Mouse (Mus musculus) MEL (cell line): ENCODE measurements around the gene Lgr5. TPM values are rescaled to one million over a fixed set of nuclear protein-coding genes. Genes with fewer than 3 reads are reported as not detected.

Source experiments
- DNase-seq: peaks from one replicate; pipeline ENCODE4 v3.0.0; 2011; ENCODE audit warnings: low read depth, low spot score
- H3K27ac ChIP-seq: 2 replicates; pipeline ENCODE4 v1.5.1; 2012; ENCODE audit warnings: low read depth, mild to moderate bottlenecking, control low read depth, low read length, moderate library complexity; ENCODE audit not compliant: control insufficient read depth
- H3K27me3 ChIP-seq, 2 experiments: fragments of 150-350 bp in 1 of 2; sonication (generic) in 1 of 2; 2 replicates each; pipeline ENCODE4 v1.6.1; 2012; ENCODE audit warnings: low read length in 2 of 2, mild to moderate bottlenecking in 2 of 2, improper control_type of control experiment in 1 of 2, moderate library complexity in 1 of 2; ENCODE audit not compliant: insufficient read depth in 2 of 2, control insufficient read depth in 1 of 2
- H3K36me3 ChIP-seq, 2 experiments: 2 replicates each; pipeline ENCODE4 v1.6.1; 2012 to 2014; ENCODE audit warnings: low read length in 2 of 2, improper control_type of control experiment in 1 of 2, inconsistent platforms in 1 of 2, mild to moderate bottlenecking in 1 of 2; ENCODE audit not compliant: insufficient read depth in 2 of 2, control insufficient read depth in 1 of 2
- H3K4me1 ChIP-seq, 2 experiments: fragments of 150-350 bp in 1 of 2; sonication (generic) in 1 of 2; 2 replicates each; pipeline ENCODE4 v1.6.1; 2012; ENCODE audit warnings: low read length in 2 of 2, improper control_type of control experiment in 1 of 2, mild to moderate bottlenecking in 1 of 2; ENCODE audit not compliant: insufficient read depth in 2 of 2, control insufficient read depth in 1 of 2
- H3K4me3 ChIP-seq, 2 experiments: fragments of 150-350 bp in 1 of 2; sonication (generic) in 1 of 2; 2 replicates each; pipeline ENCODE4 v1.5.1; 2012; ENCODE audit warnings: low read depth in 2 of 2, low read length in 2 of 2, mild to moderate bottlenecking in 2 of 2, moderate library complexity in 2 of 2, control low read depth in 1 of 2, improper control_type of control experiment in 1 of 2; ENCODE audit not compliant: control insufficient read depth in 1 of 2, insufficient read depth in 1 of 2
- H3K79me2 ChIP-seq: 2 replicates; pipeline ENCODE4 v1.6.1; 2012; ENCODE audit warnings: mild to moderate bottlenecking, low read length, moderate library complexity; ENCODE audit not compliant: control insufficient read depth, poor library complexity, insufficient read depth
- H3K9ac ChIP-seq: 2 replicates; pipeline ENCODE4 v1.6.1; 2012; ENCODE audit warnings: low read depth, mild to moderate bottlenecking, control low read depth, low read length, moderate library complexity; ENCODE audit not compliant: control insufficient read depth, poor library complexity, severe bottlenecking
- H3K9me3 ChIP-seq: fragments of 150-350 bp; sonication (generic); replicated peaks from 2 replicates; pipeline ENCODE4 v1.6.1; 2012; ENCODE audit warnings: mild to moderate bottlenecking, low read length, improper control_type of control experiment, moderate library complexity; ENCODE audit not compliant: insufficient read depth
- BHLHE40 ChIP-seq: IDR thresholded peaks from 2 replicates; pipeline ENCODE4 v1.6.1; 2012; ENCODE audit warnings: low read depth, mild to moderate bottlenecking, inconsistent platforms, low read length, improper control_type of control experiment, borderline replicate concordance
- CHD1 ChIP-seq: IDR thresholded peaks from 2 replicates; pipeline ENCODE4 v1.6.1; 2012; ENCODE audit warnings: low read depth, mild to moderate bottlenecking, inconsistent platforms, low read length, improper control_type of control experiment
- JUND ChIP-seq: IDR thresholded peaks from 2 replicates; pipeline ENCODE4 v1.6.1; 2011; ENCODE audit warnings: low read depth, mild to moderate bottlenecking, improper control_type of control experiment, low read length
- MAX ChIP-seq: IDR thresholded peaks from 2 replicates; pipeline ENCODE4 v1.6.1; 2011; ENCODE audit warnings: low read length, improper control_type of control experiment
- MXI1 ChIP-seq: IDR thresholded peaks from 2 replicates; pipeline ENCODE4 v1.6.1; 2011; ENCODE audit warnings: mild to moderate bottlenecking, low read depth, low read length, improper control_type of control experiment
- MYB ChIP-seq: IDR thresholded peaks from 2 replicates; pipeline ENCODE4 v1.6.1; 2011; ENCODE audit warnings: mild to moderate bottlenecking, low read depth, low read length, improper control_type of control experiment
- MYC ChIP-seq: IDR thresholded peaks from 2 replicates; pipeline ENCODE4 v1.6.1; 2011; ENCODE audit warnings: low read depth, mild to moderate bottlenecking, low read length, improper control_type of control experiment, moderate library complexity
- NELFE ChIP-seq: IDR thresholded peaks from 2 replicates; pipeline ENCODE4 v1.6.1; 2011; ENCODE audit warnings: low read depth, low read length, improper control_type of control experiment
- POLR2A ChIP-seq, 2 experiments: IDR thresholded peaks; 2 replicates each; pipeline ENCODE4 v1.6.1; 2011 to 2012; ENCODE audit warnings: low read length in 2 of 2, mild to moderate bottlenecking in 2 of 2, control low read depth in 1 of 2, improper control_type of control experiment in 1 of 2, low read depth in 1 of 2, moderate library complexity in 1 of 2; ENCODE audit not compliant: control insufficient read depth in 1 of 2, insufficient read depth in 1 of 2, poor library complexity in 1 of 2
- POLR2AphosphoS2 ChIP-seq: IDR thresholded peaks from 2 replicates; pipeline ENCODE4 v1.6.1; 2011; ENCODE audit warnings: low read length, improper control_type of control experiment
- POLR2AphosphoS5 ChIP-seq: IDR thresholded peaks from 2 replicates; pipeline ENCODE4 v1.6.1; 2012; ENCODE audit warnings: low read depth, borderline replicate concordance, mild to moderate bottlenecking, inconsistent platforms, low read length, moderate library complexity, mixed read lengths
- TAL1 ChIP-seq: IDR thresholded peaks from 2 replicates; pipeline ENCODE4 v1.6.1; 2012; ENCODE audit warnings: mild to moderate bottlenecking, inconsistent platforms, low read length, moderate library complexity, mixed read lengths
- TBP ChIP-seq: IDR thresholded peaks from 2 replicates; pipeline ENCODE4 v1.8.0; 2011; ENCODE audit warnings: low read depth, low read length, improper control_type of control experiment
- TCF12 ChIP-seq: IDR thresholded peaks from 2 replicates; pipeline ENCODE4 v1.6.1; 2014; ENCODE audit warnings: low read depth, mild to moderate bottlenecking, inconsistent platforms, low read length, improper control_type of control experiment, moderate library complexity
- USF2 ChIP-seq, 2 experiments: IDR thresholded peaks; 2 replicates each; pipeline ENCODE4 v1.6.1; 2011 to 2012; ENCODE audit warnings: improper control_type of control experiment in 2 of 2, low read length in 2 of 2, borderline replicate concordance in 1 of 2, inconsistent platforms in 1 of 2, low read depth in 1 of 2, mild to moderate bottlenecking in 1 of 2; ENCODE audit not compliant: insufficient read depth in 1 of 2
- ZC3H11A ChIP-seq: IDR thresholded peaks from 2 replicates; pipeline ENCODE4 v1.6.1; 2012; ENCODE audit warnings: low read depth, mild to moderate bottlenecking, inconsistent platforms, low read length, improper control_type of control experiment
- ZMIZ1 ChIP-seq: IDR thresholded peaks from 2 replicates; pipeline ENCODE4 v1.6.1; 2012; ENCODE audit warnings: low read depth, mild to moderate bottlenecking, inconsistent platforms, low read length, improper control_type of control experiment, moderate library complexity
- ZNF384 ChIP-seq: IDR thresholded peaks from 2 replicates; pipeline ENCODE4 v1.6.1; 2012; ENCODE audit warnings: low read depth, mild to moderate bottlenecking, inconsistent platforms, low read length, improper control_type of control experiment
- polyA plus RNA-seq, 2 experiments: library from polyadenylated mRNA; stranded (reverse) in 1 of 2; unstranded in 1 of 2; fragments of >175 nt in 1 of 2; fragments of >200 nt in 1 of 2; gene quantifications; 2 replicates each; pipeline versions ENCODE4 v1.2.1 to v1.2.4; 2012; ENCODE audit warnings: low replicate concordance in 2 of 2, low read depth in 1 of 2; ENCODE audit not compliant: insufficient read length in 2 of 2, insufficient read depth in 1 of 2, missing spikeins in 1 of 2
- total RNA-seq: library from RNA; depleted of rRNA; stranded (reverse); fragments of 300-350 nt; gene quantifications from 2 replicates; pipeline ENCODE4 v1.2.3, GENCODE M21; 2012

Lgr5 gene
- total and polyA plus RNA-seq, 3 experiments, result not detected

DNA sequence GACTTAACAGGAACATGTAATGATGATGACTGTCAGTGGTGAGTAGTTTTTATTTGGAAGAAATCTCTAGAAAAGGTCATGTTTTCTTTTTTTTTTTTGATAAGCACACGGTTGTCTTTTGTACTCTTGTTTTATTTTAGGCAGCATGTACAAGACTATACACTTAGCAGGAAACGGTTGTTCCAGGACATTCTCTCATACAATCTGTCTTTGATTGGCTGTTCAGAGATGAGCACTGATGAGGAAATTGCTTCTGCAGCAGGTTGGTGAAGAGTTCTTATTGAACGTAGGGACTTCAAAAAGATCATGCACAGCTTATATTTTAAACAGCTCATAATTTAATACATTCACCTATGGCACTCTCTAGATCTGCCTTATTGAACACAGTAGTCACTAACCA is 173.5 kb downstream of the Lgr5 start:
- no peaks in the 10 kb centered on the region for H3K4me1 ChIP-seq
- no peak overlapping the region for H3K9ac ChIP-seq
- H3K27me3 ChIP-seq, result no peaks in the 10 kb centered on the region
- DNase-seq, result no peak
- TF ChIP-seq JUND (no peak), MAX (no peak), ZC3H11A (no peak), TAL1 (no peak), MYB (no peak), NELFE (no peak), TBP (no peak), USF2 (IDR thresholded peaks at IDR 0.05; ENCODE audit: borderline replicate concordance in 1 of 2, insufficient read depth in 1 of 2, low read depth in 1 of 2, low read length in 2 of 2) (no peak), MXI1 (no peak), POLR2AphosphoS5 (no peak), CHD1 (no peak), POLR2AphosphoS2 (no peak), POLR2A (IDR thresholded peaks at IDR 0.05; ENCODE audit: control insufficient read depth in 1 of 2, insufficient read depth in 1 of 2, low read depth in 1 of 2, low read length in 2 of 2, poor library complexity in 1 of 2) (no peak), ZNF384 (no peak), ZMIZ1 (no peak), TCF12 (no peak), BHLHE40 (no peak)
- peaks cover 0 to 60% of the 10 kb centered on the region in 2 experiments; a peak in 2 of 4 replicates for H3K36me3 ChIP-seq
- H3K4me3 ChIP-seq, result no peak overlapping the region
- H3K27ac ChIP-seq, result no peak overlapping the region
- no peaks in the 10 kb centered on the region for H3K9me3 ChIP-seq
- no peaks in the 10 kb centered on the region; the same call in 1 of the 2 replicates for H3K79me2 ChIP-seq

DNA sequence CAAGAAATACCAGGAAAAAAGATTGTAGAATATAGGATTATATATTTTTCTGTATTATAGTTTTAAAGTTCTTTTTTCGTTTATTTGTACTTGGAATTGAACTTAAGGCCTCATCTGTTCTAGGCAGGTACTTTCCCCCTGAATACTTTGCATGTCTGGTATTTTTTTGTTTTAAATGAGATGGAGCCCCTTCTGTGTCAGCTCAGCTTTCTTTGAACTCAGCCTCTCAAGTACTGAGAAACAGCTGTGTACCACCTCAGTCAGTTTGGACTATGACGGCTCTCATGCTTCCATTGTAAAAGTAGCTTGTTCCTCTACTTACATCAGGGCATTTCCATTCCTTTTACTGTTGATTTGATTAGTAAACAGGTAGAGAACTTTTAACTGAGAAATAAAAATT is 174.1 kb downstream of the Lgr5 start:
- no peak overlapping the region for H3K27ac ChIP-seq
- H3K4me1 ChIP-seq, result no peaks in the 10 kb centered on the region
- no peaks in the 10 kb centered on the region for H3K27me3 ChIP-seq
- peaks cover 0 to 61% of the 10 kb centered on the region in 2 experiments; a peak in 2 of 4 replicates for H3K36me3 ChIP-seq
- H3K9ac ChIP-seq, result no peak overlapping the region
- H3K4me3 ChIP-seq, result no peak overlapping the region
- H3K9me3 ChIP-seq, result no peaks in the 10 kb centered on the region
- H3K79me2 ChIP-seq, result no peaks in the 10 kb centered on the region; the same call in 1 of the 2 replicates
- DNase-seq, result no peak
- no peak for TF ChIP-seq MYC
